Mouse (Mus musculus) brown adipose tissue, adult 24 weeks (tissue): ENCODE measurements around the gene Gm26920. TPM values are rescaled to one million over a fixed set of nuclear protein-coding genes. Genes with fewer than 3 reads are reported as not detected.
A peak's percentile ranks its signal among the peaks of the same experiment; 100 is the strongest.

Experiments
- H3K27ac ChIP-seq: fragments of 200-500 bp; replicated peaks from 2 replicates; pipeline ENCODE4 v1.5.1; 2012; ENCODE audit warnings: low read depth, mild to moderate bottlenecking, low read length
- H3K4me1 ChIP-seq: fragments of 200-500 bp; 2 replicates; pipeline ENCODE4 v1.6.1; 2012; ENCODE audit warnings: low read length, mixed read lengths; ENCODE audit not compliant: control insufficient read depth, insufficient read depth, insufficient read length
- H3K4me3 ChIP-seq: fragments of 200-500 bp; 2 replicates; pipeline ENCODE4 v1.5.1; 2012; ENCODE audit warnings: low read depth, mild to moderate bottlenecking, low read length, moderate library complexity; ENCODE audit not compliant: insufficient read depth
- polyA plus RNA-seq: library from polyadenylated mRNA; stranded (reverse); fragments of >200 nt; gene quantifications from 2 replicates; pipeline ENCODE4 v1.2.4, GENCODE M21; 2012; ENCODE audit not compliant: missing spikeins, insufficient read depth, insufficient read length

The Gm26920 gene
- polyA plus RNA-seq, 1 experiment = not detected

- peaks cover 3% of the 10 kb centered on the region; the same call in 1 of the 2 replicates for H3K4me1 ChIP-seq
- peak overlapping the region; percentile 64 for H3K4me3 ChIP-seq
- 0 out of 2 replicates have a peak overlapping the region, but pooled peaks have one; percentile 6 for H3K27ac ChIP-seq
Measured at GRCm38 (mm10) chr7:30090970-30091585, 868 bp upstream of the Gm26920 start.

- peak overlapping the region; percentile 36 for H3K4me3 ChIP-seq
- no peak overlapping the region for H3K27ac ChIP-seq
- peaks cover 3% of the 10 kb centered on the region; the same call in 1 of the 2 replicates for H3K4me1 ChIP-seq
Measured at GRCm38 (mm10) chr7:30089405-30089804, 805 bp downstream of the Gm26920 start.

GRCm38 (mm10) chr7:30086524-30086923 lies 3.7 kb downstream of the Gm26920 start:
- no peak overlapping the region for H3K4me3 ChIP-seq
- H3K4me1 ChIP-seq = peaks cover 3% of the 10 kb centered on the region; the same call in 1 of the 2 replicates
- no peak overlapping the region for H3K27ac ChIP-seq

GRCm38 (mm10) chr7:30072146-30073028 lies 17.8 kb downstream of the Gm26920 start, which contains the start of gene Zfp82:
TSS of gene Zfp82 (minus strand) at chr7:30072900.
- H3K27ac ChIP-seq = no peak within 1 kb of the TSS
- H3K4me3 ChIP-seq = peak within 1 kb of the TSS; percentile 96
- H3K4me1 ChIP-seq = peaks cover 3% of the 10 kb centered on the region; the same call in 1 of the 2 replicates

GRCm38 (mm10) chr7:30064622-30065021 lies 25.6 kb downstream of the Gm26920 start:
- H3K4me3 ChIP-seq = no peak overlapping the region

GRCm38 (mm10) chr7:30062478-30062877 lies 27.7 kb downstream of the Gm26920 start:
- H3K4me3 ChIP-seq = no peak overlapping the region

More at GRCm38 (mm10) chr7:30064622-30065021, 25.6 kb downstream of the Gm26920 start:
- Histone ChIP-seq H3K4me1 (no peaks in the 10 kb centered on the region), H3K27ac (no peak overlapping the region)

GRCm38 (mm10) chr7:30060341-30060740 lies 29.9 kb downstream of the Gm26920 start:
- Histone ChIP-seq H3K27ac (no peak overlapping the region), H3K4me3 (no peak overlapping the region), H3K4me1 (no peaks in the 10 kb centered on the region)

More at GRCm38 (mm10) chr7:30062478-30062877, 27.7 kb downstream of the Gm26920 start:
- no peak overlapping the region for H3K27ac ChIP-seq
- H3K4me1 ChIP-seq = no peaks in the 10 kb centered on the region

- Histone ChIP-seq H3K4me3 (no peak overlapping the region), H3K4me1 (no peaks in the 10 kb centered on the region), H3K27ac (no peak overlapping the region)
Measured at GRCm38 (mm10) chr7:30053591-30053990, 36.6 kb downstream of the Gm26920 start.

- Histone ChIP-seq H3K4me3 (peak within 1 kb of the TSS; percentile 83), H3K4me1 (no peaks in the 10 kb centered on the region), H3K27ac (peak within 1 kb of the TSS; percentile 21; the same call in 1 of the 2 replicates)
Measured at GRCm38 (mm10) chr7:30050882-30051548, 39.2 kb downstream of the Gm26920 start, which contains the start of gene Zfp14. TSS of gene Zfp14 (minus strand) at chr7:30051380.

- H3K4me1 ChIP-seq = no peaks in the 10 kb centered on the region
- H3K27ac ChIP-seq = no peak overlapping the region
- no peak overlapping the region for H3K4me3 ChIP-seq
Measured at GRCm38 (mm10) chr7:30048126-30048525, 42.1 kb downstream of the Gm26920 start.

GRCm38 (mm10) chr7:30044354-30044753 lies 45.9 kb downstream of the Gm26920 start:
- no peaks in the 10 kb centered on the region for H3K4me1 ChIP-seq
- no peak overlapping the region for H3K27ac ChIP-seq
- no peak overlapping the region for H3K4me3 ChIP-seq

GRCm38 (mm10) chr7:30034331-30034730 lies 55.9 kb downstream of the Gm26920 start:
- H3K27ac ChIP-seq = no peak overlapping the region
- no peak overlapping the region for H3K4me3 ChIP-seq
- no peaks in the 10 kb centered on the region for H3K4me1 ChIP-seq

- Histone ChIP-seq H3K27ac (no peak overlapping the region), H3K4me1 (no peaks in the 10 kb centered on the region), H3K4me3 (no peak overlapping the region)
Measured at GRCm38 (mm10) chr7:30031379-30031778, 58.8 kb downstream of the Gm26920 start.

- Histone ChIP-seq H3K27ac (peak overlapping the region; percentile 7; the same call in 1 of the 2 replicates), H3K4me1 (no peaks in the 10 kb centered on the region), H3K4me3 (no peak overlapping the region)
Measured at GRCm38 (mm10) chr7:30030677-30031076, 59.5 kb downstream of the Gm26920 start.

GRCm38 (mm10) chr7:30028572-30028971 lies 61.6 kb downstream of the Gm26920 start:
- Histone ChIP-seq H3K27ac (no peak overlapping the region), H3K4me1 (no peaks in the 10 kb centered on the region), H3K4me3 (no peak overlapping the region)
